Mouse (Mus musculus): Measurements from ENCODE around the gene Nupr1l.

GRCm38 (mm10) chr5:129952143-129952542 lies 43.8 kb downstream of the Nupr1l start:
- TF ChIP-seq CTCF (IDR thresholded peaks at IDR 0.05; ENCODE audit: extremely low read depth, insufficient read depth, insufficient read length, insufficient replicate concordance) (no peak), POLR2A (IDR thresholded peaks at IDR 0.05; ENCODE audit: low read depth, low read length) (no peak)
